Mouse (Mus musculus): ENCODE measurements around the gene Arih1. TPM values are rescaled to one million over a fixed set of nuclear protein-coding genes. Genes with fewer than 3 reads are reported as not detected.

The Arih1 gene
- polyA plus RNA-seq, 1 experiment, result 162 TPM

DNA sequence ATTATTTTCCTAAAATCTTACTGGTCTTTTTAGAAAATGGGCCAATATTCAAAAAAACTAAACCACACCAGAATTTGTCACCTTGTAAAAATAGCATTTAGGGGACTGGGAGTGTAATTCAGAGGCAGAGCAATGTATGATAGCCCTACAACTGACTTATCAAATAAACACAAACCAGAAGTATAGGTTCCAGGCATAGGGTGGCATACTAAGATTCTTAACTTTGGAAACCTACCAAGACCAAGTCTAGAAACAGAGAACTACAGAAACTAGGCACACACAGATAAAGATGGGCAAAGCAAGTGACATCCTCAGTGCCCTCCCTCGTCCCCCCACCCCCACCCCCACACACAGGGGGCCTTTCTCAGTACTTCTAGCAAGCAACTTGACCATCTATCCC lies 11.6 kb downstream of the Arih1 start:
- H3K27ac ChIP-seq (ENCODE audit: insufficient read depth, low read length), result no peak overlapping the region
- no peak for TF ChIP-seq POLR2A (IDR thresholded peaks at IDR 0.05; ENCODE audit: low read depth, low read length)
- TF ChIP-seq CTCF (IDR thresholded peaks at IDR 0.05; ENCODE audit: borderline replicate concordance, insufficient read depth, low read length), result no peak
- H3K4me1 ChIP-seq (ENCODE audit: control insufficient read depth, insufficient read depth, low read length), result peaks cover 4% of the 10 kb centered on the region
- no peak overlapping the region for H3K4me3 ChIP-seq (ENCODE audit: insufficient read depth, low read length)

DNA sequence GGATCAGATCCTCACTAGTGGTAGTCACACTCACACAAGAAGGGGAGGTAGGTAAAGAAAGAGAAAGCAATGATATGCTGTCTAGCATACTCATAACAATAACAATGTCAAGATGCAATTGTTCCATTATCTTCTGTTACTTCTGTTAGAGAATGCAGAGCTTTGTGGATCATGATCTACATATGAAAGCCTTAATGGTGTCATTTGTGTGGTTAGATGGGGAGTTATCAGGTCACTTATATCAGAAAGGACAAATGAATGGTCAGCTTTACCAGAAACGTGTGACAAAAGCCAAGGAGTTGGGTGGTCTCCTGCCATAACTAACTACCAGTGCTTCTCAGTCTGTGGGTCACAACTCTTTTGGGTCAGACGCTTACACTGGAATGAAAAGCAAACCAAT lies 13.2 kb downstream of the Arih1 start:
- Histone ChIP-seq H3K27ac (ENCODE audit: insufficient read depth, low read length) (no peak overlapping the region), H3K4me1 (ENCODE audit: control insufficient read depth, insufficient read depth, low read length) (peaks cover 2% of the 10 kb centered on the region), H3K4me3 (ENCODE audit: insufficient read depth, low read length) (no peak overlapping the region)
- no peak for TF ChIP-seq CTCF (IDR thresholded peaks at IDR 0.05; ENCODE audit: borderline replicate concordance, insufficient read depth, low read length)
- no peak for TF ChIP-seq POLR2A (IDR thresholded peaks at IDR 0.05; ENCODE audit: low read depth, low read length)

DNA sequence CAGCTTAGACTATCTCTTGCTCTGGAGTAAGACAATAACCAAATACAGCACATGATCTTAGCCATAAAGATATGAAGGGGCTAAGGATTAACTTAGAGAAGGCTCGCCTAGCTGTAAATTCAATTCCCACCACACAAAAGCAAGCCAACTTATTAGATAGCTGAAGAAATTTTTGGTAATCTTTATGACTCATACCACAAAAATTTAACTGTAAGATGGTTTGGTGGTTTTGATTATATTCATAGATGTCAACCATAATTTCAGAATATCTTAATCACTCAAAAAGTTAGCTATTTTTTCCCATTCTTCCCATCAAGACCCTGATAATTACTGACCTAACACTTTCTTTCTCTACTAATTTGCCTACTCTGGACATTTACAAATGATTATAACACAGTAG lies 17.0 kb downstream of the Arih1 start:
- TF ChIP-seq CTCF (IDR thresholded peaks at IDR 0.05; ENCODE audit: borderline replicate concordance, insufficient read depth, low read length) (no peak), POLR2A (IDR thresholded peaks at IDR 0.05; ENCODE audit: low read depth, low read length) (no peak)
- Histone ChIP-seq H3K4me3 (ENCODE audit: insufficient read depth, low read length) (no peak overlapping the region), H3K4me1 (ENCODE audit: control insufficient read depth, insufficient read depth, low read length) (peaks cover 3% of the 10 kb centered on the region), H3K27ac (ENCODE audit: insufficient read depth, low read length) (no peak overlapping the region)

DNA sequence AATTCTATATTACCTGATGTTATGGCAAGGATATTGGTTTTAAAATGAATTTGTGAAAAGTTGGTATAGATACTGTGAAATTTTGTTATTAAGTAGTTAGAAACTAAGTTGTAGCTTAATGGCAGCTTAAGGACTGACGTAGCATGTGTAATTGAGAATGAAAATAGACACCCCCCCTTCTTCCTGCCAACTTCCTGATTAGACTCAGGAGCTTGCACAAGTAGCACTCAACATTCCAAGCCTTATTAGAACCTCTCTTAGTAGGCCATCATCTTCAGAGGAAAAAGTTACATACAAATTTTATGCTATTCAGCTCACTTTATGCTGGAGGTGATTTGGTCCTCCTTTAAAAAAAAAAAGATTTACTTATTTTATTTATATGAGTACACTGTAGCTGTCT lies 22.1 kb downstream of the Arih1 start:
- Histone ChIP-seq H3K4me1 (ENCODE audit: control insufficient read depth, insufficient read depth, low read length) (0 out of 2 replicates have a peak, but pooled peaks cover 3% of the 10 kb centered on the region), H3K27ac (ENCODE audit: insufficient read depth, low read length) (no peak overlapping the region), H3K4me3 (ENCODE audit: insufficient read depth, low read length) (no peak overlapping the region)
- TF ChIP-seq POLR2A (IDR thresholded peaks at IDR 0.05; ENCODE audit: low read depth, low read length) (no peak), CTCF (IDR thresholded peaks at IDR 0.05; ENCODE audit: borderline replicate concordance, insufficient read depth, low read length) (no peak)

DNA sequence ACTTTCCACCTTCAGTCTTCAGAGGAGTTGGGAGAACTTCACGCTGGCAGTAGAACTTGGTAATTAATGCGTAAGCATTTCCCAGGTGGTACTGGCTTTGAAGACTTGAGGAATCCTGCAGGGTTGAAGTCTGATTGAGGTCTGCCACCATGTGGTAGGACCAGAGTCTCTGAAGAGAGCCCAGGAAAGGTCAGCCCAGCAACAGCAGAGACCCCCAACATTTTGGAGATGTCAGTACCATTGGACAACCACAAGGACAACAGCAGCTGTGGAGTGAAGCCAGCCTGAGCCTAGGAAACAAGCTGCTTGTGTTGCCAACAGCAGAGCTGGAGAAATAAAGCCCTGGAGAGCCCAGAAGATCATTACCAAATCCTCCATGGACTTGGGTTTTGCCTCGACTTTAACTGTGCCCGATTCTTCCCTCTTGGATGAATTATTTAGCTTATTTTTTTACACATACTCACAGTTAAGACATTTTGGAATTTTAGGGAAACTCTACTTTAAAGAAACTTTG lies 27.4 kb downstream of the Arih1 start:
- no peak overlapping the region for H3K4me3 ChIP-seq (ENCODE audit: insufficient read depth, low read length)
- peaks cover 2% of the 10 kb centered on the region; the same call in 1 of the 2 replicates for H3K4me1 ChIP-seq (ENCODE audit: control insufficient read depth, insufficient read depth, low read length)
- no peak for TF ChIP-seq POLR2A (IDR thresholded peaks at IDR 0.05; ENCODE audit: low read depth, low read length)
- no peak for TF ChIP-seq CTCF (IDR thresholded peaks at IDR 0.05; ENCODE audit: borderline replicate concordance, insufficient read depth, low read length)
- no peak overlapping the region for H3K27ac ChIP-seq (ENCODE audit: insufficient read depth, low read length)

DNA sequence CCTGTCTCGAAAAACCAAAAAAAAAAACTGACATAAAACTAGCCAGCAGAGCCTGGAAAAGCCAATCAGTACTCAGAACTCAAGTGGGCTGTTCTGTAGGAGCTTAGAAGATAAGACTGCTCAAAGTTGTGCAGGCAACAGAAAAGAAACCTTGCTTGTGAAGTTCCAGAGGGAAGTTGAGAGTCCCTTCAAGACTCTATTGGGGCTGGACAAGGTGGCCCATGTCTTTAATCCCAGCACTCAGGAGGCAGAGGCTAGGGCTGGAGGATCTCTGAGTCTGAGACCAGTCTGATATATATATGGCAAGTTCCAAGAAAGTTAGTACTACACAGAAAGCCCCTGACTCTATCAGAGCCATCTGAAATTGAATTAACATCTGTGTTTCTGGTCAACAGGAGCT lies 28.0 kb downstream of the Arih1 start:
- H3K4me1 ChIP-seq (ENCODE audit: control insufficient read depth, insufficient read depth, low read length), result peaks cover 2% of the 10 kb centered on the region; the same call in 1 of the 2 replicates
- no peak overlapping the region for H3K4me3 ChIP-seq (ENCODE audit: insufficient read depth, low read length)
- no peak for TF ChIP-seq POLR2A (IDR thresholded peaks at IDR 0.05; ENCODE audit: low read depth, low read length)
- no peak for TF ChIP-seq CTCF (IDR thresholded peaks at IDR 0.05; ENCODE audit: borderline replicate concordance, insufficient read depth, low read length)
- no peak overlapping the region for H3K27ac ChIP-seq (ENCODE audit: insufficient read depth, low read length)

DNA sequence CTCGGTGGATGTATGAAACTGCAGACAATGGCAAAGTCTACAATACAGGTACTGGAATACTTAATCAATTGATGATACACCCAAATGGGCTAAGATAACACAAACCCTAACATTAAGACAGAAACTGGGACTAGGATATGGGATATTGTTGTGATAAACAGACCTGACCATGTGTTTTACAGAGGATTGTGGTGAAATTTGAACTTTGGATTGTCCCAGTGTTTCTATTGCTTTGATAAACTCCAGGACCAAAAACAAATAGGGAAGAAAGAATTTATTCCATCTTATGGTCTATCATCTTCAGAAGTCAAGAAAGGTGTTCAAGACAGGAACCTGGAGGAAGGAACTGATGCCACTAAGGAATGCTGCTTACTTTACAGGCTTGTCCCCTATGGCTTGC lies 28.7 kb downstream of the Arih1 start:
- H3K27ac ChIP-seq (ENCODE audit: insufficient read depth, low read length), result no peak overlapping the region
- no peak overlapping the region for H3K4me3 ChIP-seq (ENCODE audit: insufficient read depth, low read length)
- peaks cover 2% of the 10 kb centered on the region; the same call in 1 of the 2 replicates for H3K4me1 ChIP-seq (ENCODE audit: control insufficient read depth, insufficient read depth, low read length)
- TF ChIP-seq CTCF (IDR thresholded peaks at IDR 0.05; ENCODE audit: borderline replicate concordance, insufficient read depth, low read length), result no peak
- no peak for TF ChIP-seq POLR2A (IDR thresholded peaks at IDR 0.05; ENCODE audit: low read depth, low read length)

DNA sequence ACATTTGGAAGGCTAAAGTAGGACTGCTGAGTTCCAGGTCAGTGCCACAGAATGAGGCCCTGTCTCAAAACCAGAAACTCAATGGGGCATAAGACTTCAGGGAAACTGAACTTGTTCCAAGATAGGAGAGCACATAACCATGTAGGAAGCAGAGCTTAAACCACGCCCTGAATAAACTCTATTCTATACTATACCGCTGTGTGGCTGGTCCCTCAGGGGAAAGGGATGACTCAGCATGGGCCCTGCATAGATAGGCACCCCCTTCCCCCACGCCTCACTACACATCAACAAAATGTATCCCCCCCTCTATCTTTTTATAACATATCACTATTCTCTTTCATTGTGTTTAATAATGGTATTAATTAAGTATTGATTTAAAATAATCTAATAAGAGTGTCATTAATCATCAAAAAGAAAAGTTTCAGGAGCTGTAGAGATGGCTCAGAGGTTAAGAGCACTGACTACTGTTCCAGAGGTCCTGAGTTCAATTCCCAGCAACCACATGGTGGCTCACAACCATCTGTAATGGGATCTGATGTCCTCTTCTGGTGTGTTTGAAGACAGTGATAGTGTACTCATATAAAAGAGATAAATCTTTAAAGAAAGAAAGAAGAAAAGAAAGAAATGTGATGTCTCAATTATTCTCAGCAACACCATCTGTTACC lies 30.9 kb downstream of the Arih1 start:
- Histone ChIP-seq H3K4me3 (ENCODE audit: insufficient read depth, low read length) (no peak overlapping the region), H3K27ac (ENCODE audit: insufficient read depth, low read length) (no peak overlapping the region), H3K4me1 (ENCODE audit: control insufficient read depth, insufficient read depth, low read length) (peaks cover 2% of the 10 kb centered on the region; the same call in 1 of the 2 replicates)
- TF ChIP-seq CTCF (IDR thresholded peaks at IDR 0.05; ENCODE audit: borderline replicate concordance, insufficient read depth, low read length) (no peak), POLR2A (IDR thresholded peaks at IDR 0.05; ENCODE audit: low read depth, low read length) (no peak)

DNA sequence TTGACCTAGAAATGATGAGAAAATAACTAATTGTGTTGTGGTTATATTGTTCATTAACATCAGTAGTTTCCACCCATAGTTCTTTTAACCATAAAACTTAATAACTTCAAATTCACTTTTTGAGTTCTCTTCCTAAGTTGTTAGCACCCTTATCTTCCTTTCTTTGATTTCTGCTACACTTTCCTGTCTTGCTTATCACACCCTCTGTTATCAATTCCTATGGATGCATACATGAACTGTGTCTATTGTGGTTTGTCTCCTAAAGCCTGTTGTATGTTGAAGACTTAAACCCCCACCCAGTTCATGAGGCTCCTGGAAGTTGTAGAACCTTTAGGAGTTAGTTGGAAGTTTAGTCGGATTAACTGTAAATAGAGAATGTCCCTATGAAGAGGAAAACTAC lies 52.7 kb downstream of the Arih1 start:
- no peak overlapping the region for H3K4me3 ChIP-seq (ENCODE audit: insufficient read depth, low read length)
- TF ChIP-seq POLR2A (IDR thresholded peaks at IDR 0.05; ENCODE audit: low read depth, low read length) (no peak), CTCF (IDR thresholded peaks at IDR 0.05; ENCODE audit: borderline replicate concordance, insufficient read depth, low read length) (no peak)
- 0 out of 2 replicates have a peak, but pooled peaks cover 2% of the 10 kb centered on the region for H3K4me1 ChIP-seq (ENCODE audit: control insufficient read depth, insufficient read depth, low read length)
- no peak overlapping the region for H3K27ac ChIP-seq (ENCODE audit: insufficient read depth, low read length)

DNA sequence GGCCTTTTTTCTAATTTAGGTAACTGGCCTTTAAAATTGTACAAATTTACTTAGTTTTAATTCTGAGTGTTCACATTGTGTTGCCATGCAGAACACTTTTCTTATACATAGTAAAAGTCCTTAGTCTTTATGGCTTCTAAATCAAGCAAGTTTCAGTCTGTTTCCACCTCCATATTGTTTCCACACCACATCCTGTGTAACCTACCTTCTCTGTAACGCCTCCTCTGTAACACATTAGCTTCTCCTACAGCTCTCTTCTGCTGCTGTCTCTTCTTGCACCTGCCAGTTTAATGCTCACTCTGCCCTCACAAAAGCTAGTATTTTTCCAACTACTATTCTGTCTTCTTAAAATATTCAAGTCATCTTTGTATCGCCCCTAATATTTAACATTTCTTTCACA lies 54.8 kb downstream of the Arih1 start:
- Histone ChIP-seq H3K27ac (ENCODE audit: insufficient read depth, low read length) (no peak overlapping the region), H3K4me3 (ENCODE audit: insufficient read depth, low read length) (no peak overlapping the region), H3K4me1 (ENCODE audit: control insufficient read depth, insufficient read depth, low read length) (0 out of 2 replicates have a peak, but pooled peaks cover 2% of the 10 kb centered on the region)
- no peak for TF ChIP-seq CTCF (IDR thresholded peaks at IDR 0.05; ENCODE audit: borderline replicate concordance, insufficient read depth, low read length)
